Mouse (Mus musculus) liver, embryonic 11.5 days (tissue): ENCODE results near the gene Zc3h18. TPM values are rescaled to one million over a fixed set of nuclear protein-coding genes. Genes with fewer than 3 reads are reported as not detected.

Source experiments
- ATAC-seq: fragments of 200-750 bp; cut with Nextera tagmentation; replicated peaks from 2 replicates; pipeline ENCODE4 v1.8.0; 2017; ENCODE audit warnings: moderate number of reproducible peaks, mild to moderate bottlenecking, moderate TSS enrichment, moderate library complexity; ENCODE audit not compliant: low FRiP score
- DNase-seq: peaks from one replicate; pipeline ENCODE4 v3.0.0-alpha.2; 2017; ENCODE audit warnings: low spot score
- H3K27ac ChIP-seq: fragments of 300-500 bp; sonication (generic); 2 replicates; pipeline ENCODE4 v1.5.1; 2014; ENCODE audit warnings: mild to moderate bottlenecking, low read depth, low read length, control low read depth
- H3K27me3 ChIP-seq: fragments of 300-500 bp; sonication (generic); replicated peaks from 2 replicates; pipeline ENCODE4 v1.6.1; 2014; ENCODE audit warnings: low read length, mixed read lengths; ENCODE audit not compliant: control insufficient read depth, insufficient read depth
- H3K36me3 ChIP-seq: fragments of 300-500 bp; sonication (generic); 2 replicates; pipeline ENCODE4 v1.6.1; 2014; ENCODE audit warnings: mild to moderate bottlenecking, low read length, moderate library complexity, mixed read lengths; ENCODE audit not compliant: control insufficient read depth, insufficient read depth
- H3K4me1 ChIP-seq: fragments of 300-500 bp; sonication (generic); replicated peaks from 2 replicates; pipeline ENCODE4 v1.6.1; 2014; ENCODE audit warnings: low read length, mixed read lengths; ENCODE audit not compliant: control insufficient read depth, insufficient read depth
- H3K4me2 ChIP-seq: fragments of 300-500 bp; sonication (generic); 2 replicates; pipeline ENCODE4 v1.6.1; 2014; ENCODE audit warnings: mild to moderate bottlenecking, control low read depth, moderate library complexity
- H3K4me3 ChIP-seq: fragments of 300-500 bp; sonication (generic); 2 replicates; pipeline ENCODE4 v1.5.1; 2014; ENCODE audit warnings: low read depth, low read length, control low read depth
- H3K9ac ChIP-seq: fragments of 300-500 bp; sonication (generic); 2 replicates; pipeline ENCODE4 v1.6.1; 2014; ENCODE audit warnings: low read depth, low read length, control low read depth
- H3K9me3 ChIP-seq: fragments of 300-500 bp; sonication (generic); 2 replicates; pipeline ENCODE4 v1.6.1; 2016; ENCODE audit warnings: low read length, inconsistent platforms, mixed read lengths; ENCODE audit not compliant: control insufficient read depth
- WGBS: fragments of 180-500 bp; shearing (Covaris S2); extraction: QIAGEN DNeasy Blood & Tissue Kit; methylation state at CpG from one replicate; pipeline ENCODE4 v1.1.7; 2014; 5-methylcytosine and 5-hydroxymethylcytosine counted together
- polyA plus RNA-seq: library from polyadenylated mRNA; unstranded; fragments of >200 nt; fragmentation: Nextera tagmentation; extraction: Ambion mirVana; gene quantifications from 2 replicates; pipeline ENCODE4 v1.2.1, GENCODE M21; 2014

Gene Zc3h18
- polyA plus RNA-seq, 1 experiment from 2014 or later = 44.2 TPM

DNA sequence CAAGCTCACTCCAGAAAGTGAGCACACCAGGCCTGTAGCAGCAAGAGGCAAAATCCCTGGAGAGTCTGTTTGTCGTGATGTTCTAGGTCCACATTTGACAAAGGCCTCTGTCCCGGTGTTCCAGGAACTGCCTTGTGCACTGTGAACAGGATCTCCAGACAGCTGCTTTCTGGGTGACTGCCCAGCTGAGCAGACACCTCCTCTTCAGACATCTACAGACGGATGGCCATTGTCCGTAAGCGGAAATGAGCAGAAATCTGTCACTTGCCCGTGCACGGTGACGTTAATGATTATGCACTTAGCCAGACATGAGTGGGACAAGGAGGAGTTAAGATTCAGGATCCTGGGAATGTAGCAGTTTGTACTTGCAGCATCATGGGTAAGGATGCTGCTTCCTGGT, 22.3 kb upstream of the Zc3h18 start:
- WGBS = 88% methylated on average over 8 of the region's 8 CpGs
- no peak for DNase-seq
- H3K4me3 ChIP-seq = no peak overlapping the region
- no peaks in the 10 kb centered on the region for H3K9me3 ChIP-seq
- H3K9ac ChIP-seq = no peak overlapping the region
- no peak overlapping the region for H3K27ac ChIP-seq
- no peak for ATAC-seq
- H3K4me1 ChIP-seq = peaks cover 20% of the 10 kb centered on the region
- no peak overlapping the region for H3K4me2 ChIP-seq
- no peaks in the 10 kb centered on the region for H3K36me3 ChIP-seq
- H3K27me3 ChIP-seq = peaks cover 12% of the 10 kb centered on the region

DNA sequence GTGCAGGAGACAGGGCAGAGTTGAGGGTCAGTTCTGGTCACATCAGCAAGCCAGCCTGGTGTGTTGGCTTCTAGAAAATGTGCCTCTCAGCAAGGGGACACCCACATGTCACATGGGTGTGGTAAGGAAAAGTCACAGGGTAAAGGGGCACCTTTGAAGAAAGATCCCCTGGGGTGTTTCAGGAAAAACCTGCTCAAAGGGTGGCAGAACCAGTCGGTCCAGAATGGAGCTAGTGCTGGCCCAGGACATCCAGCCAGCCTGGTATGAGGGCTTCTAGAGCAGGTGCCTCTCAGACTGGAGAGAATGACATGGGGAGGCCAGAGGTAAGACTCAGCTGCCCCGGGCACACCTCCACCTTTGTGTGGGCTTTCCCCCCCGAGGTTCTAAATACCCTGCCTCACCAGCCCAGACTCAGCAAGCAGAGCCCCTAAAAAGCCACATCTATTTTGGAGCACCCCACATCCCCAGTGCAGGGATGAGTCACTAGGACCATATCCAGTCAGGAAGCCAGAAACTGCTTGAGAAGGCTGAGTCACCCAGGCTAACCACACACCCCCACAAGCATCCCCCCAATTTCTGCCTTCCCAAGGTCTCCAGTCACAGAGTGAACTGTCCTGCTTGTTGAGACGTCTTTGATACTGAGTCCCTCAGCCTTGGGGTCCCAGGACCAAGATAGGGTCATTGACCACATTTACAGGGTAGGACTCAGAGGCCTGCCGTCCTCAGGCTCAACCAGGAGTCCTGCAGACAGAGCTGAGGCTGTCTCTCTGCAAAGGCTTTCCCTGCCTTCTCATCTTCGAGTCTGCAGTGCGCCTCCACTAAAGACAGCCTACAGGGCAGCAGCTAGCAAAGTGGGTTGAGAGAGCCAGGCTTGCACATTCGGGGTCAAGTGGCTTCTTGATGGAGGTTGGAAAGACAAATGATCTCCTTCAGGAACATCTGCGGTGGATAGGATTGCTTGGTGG, 20.5 kb upstream of the Zc3h18 start:
- Histone ChIP-seq H3K4me3 (no peak overlapping the region), H3K27me3 (peaks cover 14% of the 10 kb centered on the region), H3K27ac (no peak overlapping the region), H3K9ac (no peak overlapping the region), H3K9me3 (no peaks in the 10 kb centered on the region), H3K4me2 (no peak overlapping the region), H3K4me1 (peaks cover 3% of the 10 kb centered on the region; the same call in 1 of the 2 replicates), H3K36me3 (no peaks in the 10 kb centered on the region)
- ATAC-seq (no peak), DNase-seq (no peak)
- 62% methylated on average over 9 of the region's 9 CpGs for WGBS

DNA sequence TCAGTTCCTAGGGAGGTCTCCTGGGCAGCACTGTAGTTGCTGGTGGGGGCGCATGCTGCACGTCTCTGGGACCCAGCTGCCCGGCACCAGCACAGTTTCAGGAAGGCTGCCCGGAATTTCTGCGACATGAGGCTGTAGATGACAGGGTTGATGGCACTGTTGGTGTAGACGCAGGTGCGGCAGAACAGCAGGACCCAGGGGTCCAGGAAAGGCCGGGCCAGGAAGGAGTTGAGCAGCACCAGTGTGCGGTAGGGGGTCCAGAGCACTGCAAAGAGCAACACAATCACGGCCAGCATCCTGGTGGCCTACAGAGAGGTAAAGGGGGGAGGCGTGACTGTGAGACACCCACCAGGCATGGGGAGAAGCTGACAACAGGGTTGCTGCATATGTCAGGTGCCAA, 19.2 kb upstream of the Zc3h18 start:
- no peaks in the 10 kb centered on the region; the same call in 1 of the 2 replicates for H3K4me1 ChIP-seq
- H3K36me3 ChIP-seq = no peaks in the 10 kb centered on the region
- H3K27me3 ChIP-seq = peaks cover 17% of the 10 kb centered on the region
- DNase-seq = no peak
- no peak overlapping the region for H3K4me3 ChIP-seq
- WGBS = 66% methylated on average over 11 of the region's 11 CpGs
- ATAC-seq = no peak
- no peak overlapping the region for H3K27ac ChIP-seq
- H3K9me3 ChIP-seq = no peaks in the 10 kb centered on the region
- H3K4me2 ChIP-seq = no peak overlapping the region
- no peak overlapping the region for H3K9ac ChIP-seq

DNA sequence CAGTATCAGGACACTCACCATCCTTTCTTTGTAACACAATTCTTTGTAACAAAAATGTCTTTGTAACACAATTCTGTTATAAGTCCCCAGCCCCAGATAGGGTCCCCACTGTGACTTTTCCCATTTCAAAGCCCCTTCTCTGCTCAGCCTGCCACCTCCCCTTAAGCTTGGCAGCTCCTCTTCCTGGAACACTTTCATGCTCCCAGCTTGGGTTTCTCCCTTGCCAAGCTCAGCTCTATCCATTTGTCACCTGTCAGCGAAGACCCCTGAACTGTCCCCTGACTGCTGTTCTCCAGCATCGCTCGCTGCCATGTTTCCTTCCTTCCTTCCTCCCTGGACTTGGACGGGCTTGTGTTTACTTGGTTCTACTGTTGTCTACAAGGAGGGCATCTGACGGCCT, 18.8 kb upstream of the Zc3h18 start:
- Histone ChIP-seq H3K4me2 (no peak overlapping the region), H3K9me3 (no peaks in the 10 kb centered on the region), H3K27me3 (peaks cover 21% of the 10 kb centered on the region), H3K27ac (no peak overlapping the region), H3K9ac (no peak overlapping the region), H3K36me3 (no peaks in the 10 kb centered on the region), H3K4me3 (no peak overlapping the region), H3K4me1 (no peaks in the 10 kb centered on the region)
- DNase-seq (no peak), ATAC-seq (no peak)
- 65% methylated on average over 5 of the region's 5 CpGs for WGBS

DNA sequence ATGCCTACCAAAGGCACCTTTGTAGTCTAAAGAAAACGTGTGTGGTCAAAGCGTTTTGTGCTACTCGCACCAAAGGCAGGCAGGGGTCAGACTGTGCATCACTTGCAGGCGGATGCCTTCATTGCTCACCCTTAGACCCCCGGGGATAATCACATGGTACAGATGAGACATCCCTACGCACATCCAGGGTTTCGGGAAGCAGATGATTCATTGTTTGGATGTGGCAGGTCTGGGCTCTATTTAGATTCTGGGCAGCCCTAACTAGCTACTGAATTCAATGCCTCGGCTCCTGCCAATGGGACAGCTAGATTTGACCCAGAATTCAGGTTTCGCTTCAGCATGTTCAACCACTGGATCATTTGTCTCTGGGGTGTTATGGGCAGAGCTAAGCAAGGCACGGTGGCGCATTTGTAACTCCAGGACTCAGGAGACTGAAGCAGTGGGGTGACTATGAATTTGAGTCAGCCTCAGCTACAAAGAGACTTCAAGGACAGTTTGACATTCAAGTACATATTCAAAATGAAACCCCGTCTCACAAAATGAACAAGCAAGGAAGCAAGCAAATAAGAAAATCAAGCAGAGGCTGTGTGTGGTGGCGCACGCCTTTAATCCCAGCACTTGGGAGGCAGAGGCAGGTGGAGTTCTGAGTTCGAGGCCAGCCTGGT, 17.2 kb upstream of the Zc3h18 start:
- WGBS = 81% methylated on average over 15 of the region's 15 CpGs
- H3K4me3 ChIP-seq = no peak overlapping the region
- ATAC-seq = no peak
- DNase-seq = no peak
- no peaks in the 10 kb centered on the region for H3K36me3 ChIP-seq
- H3K9ac ChIP-seq = no peak overlapping the region
- peaks cover 18% of the 10 kb centered on the region for H3K27me3 ChIP-seq
- H3K9me3 ChIP-seq = no peaks in the 10 kb centered on the region
- no peaks in the 10 kb centered on the region for H3K4me1 ChIP-seq
- H3K27ac ChIP-seq = no peak overlapping the region
- no peak overlapping the region for H3K4me2 ChIP-seq

DNA sequence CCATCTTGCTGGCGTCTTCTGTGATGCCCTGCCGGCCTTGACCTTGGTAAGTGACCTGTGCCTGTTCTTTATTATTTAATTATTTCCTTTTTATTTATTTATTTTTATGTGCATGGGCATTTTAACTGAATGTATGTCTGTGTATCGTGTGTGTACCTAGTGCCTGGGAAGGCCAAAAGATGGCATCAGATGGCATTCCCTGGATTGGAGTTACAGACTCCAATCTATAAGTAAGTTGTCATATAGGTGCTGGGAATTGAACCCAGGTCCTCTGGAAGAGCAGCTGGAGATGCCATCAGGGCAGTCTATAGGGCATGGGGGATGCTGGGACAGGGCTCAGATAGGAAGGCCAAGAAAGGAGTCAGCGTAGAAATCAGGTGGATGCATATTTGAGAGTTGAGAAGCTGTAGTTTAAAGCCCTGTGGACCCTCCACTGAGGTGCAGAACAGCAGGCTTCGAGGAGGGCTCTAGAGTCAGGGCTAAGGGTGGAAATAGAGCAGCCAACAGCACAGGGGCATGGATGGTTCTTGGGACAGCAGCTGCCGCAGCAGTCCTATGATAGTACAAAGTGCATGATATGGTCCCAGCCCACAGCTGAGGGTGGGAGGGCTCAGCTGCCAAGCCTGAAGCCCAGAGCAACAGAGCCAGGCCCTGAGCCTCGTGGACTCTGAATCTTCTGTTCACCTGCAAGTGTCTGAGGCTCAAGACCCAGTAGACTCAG, 15.6 kb upstream of the Zc3h18 start, which contains the start of gene Trhr2:
TSS of gene Trhr2 (minus strand) at position 51 of the 721 bp plus-strand sequence.
- DNase-seq (no peak), ATAC-seq (no peak)
- H3K4me3 ChIP-seq = no peak within 1 kb of the TSS
- no peaks in the 10 kb centered on the region for H3K9me3 ChIP-seq
- WGBS = 73% methylated on average over 7 of the region's 7 CpGs
- H3K9ac ChIP-seq = no peak within 1 kb of the TSS
- peaks cover 17% of the 10 kb centered on the region for H3K27me3 ChIP-seq
- H3K4me2 ChIP-seq = no peak within 1 kb of the TSS
- H3K4me1 ChIP-seq = no peaks in the 10 kb centered on the region
- no peaks in the 10 kb centered on the region for H3K36me3 ChIP-seq
- no peak within 1 kb of the TSS for H3K27ac ChIP-seq

DNA sequence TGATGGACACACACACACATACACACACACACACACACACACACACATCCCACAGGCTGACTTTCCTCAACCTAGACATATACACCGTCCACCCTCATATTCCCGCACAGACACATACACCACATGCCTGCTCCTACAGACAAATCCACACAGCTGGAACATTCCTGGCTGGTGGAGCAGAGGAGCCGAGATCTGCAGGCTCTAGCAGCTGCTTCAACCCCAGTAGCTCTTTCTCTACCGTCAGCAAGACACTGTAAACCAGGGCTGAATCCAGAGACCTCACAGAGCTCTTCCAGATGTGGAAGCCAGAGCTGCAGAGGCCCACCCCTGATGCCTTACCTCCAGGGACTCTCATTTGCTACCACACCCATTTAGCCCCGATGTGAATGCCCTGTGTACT, 14.1 kb upstream of the Zc3h18 start:
- Histone ChIP-seq H3K27me3 (peaks cover 10% of the 10 kb centered on the region), H3K9me3 (no peaks in the 10 kb centered on the region), H3K27ac (no peak overlapping the region), H3K9ac (no peak overlapping the region), H3K4me2 (no peak overlapping the region), H3K4me1 (no peaks in the 10 kb centered on the region), H3K4me3 (no peak overlapping the region), H3K36me3 (no peaks in the 10 kb centered on the region)
- WGBS = 60% methylated on average over 5 of the region's 5 CpGs
- ATAC-seq (no peak), DNase-seq (no peak)

DNA sequence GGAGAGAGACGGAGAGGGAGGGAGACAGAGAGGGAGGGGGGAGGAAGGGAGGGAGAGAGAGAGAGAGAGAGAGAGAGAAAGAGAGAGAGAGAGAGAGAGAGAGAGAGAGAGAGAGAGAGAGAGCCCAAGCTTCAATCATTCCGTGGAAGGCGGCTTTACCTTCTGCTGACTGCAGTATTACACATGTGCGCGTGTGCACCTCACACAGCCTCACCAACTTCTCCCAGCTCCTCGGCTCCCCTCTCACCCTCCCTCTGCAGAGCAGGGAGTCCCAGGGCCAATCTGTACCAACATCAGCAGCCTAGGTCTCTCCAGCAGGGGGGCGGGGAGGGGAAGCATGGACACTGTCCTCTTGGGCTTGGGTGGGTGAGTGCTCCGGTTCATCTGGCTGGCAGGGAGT, 13.4 kb upstream of the Zc3h18 start:
- Histone ChIP-seq H3K4me1 (no peaks in the 10 kb centered on the region), H3K4me3 (no peak overlapping the region), H3K9ac (no peak overlapping the region), H3K9me3 (no peaks in the 10 kb centered on the region), H3K27ac (no peak overlapping the region), H3K4me2 (no peak overlapping the region), H3K27me3 (peaks cover 9% of the 10 kb centered on the region), H3K36me3 (no peaks in the 10 kb centered on the region)
- no peak for ATAC-seq
- no peak for DNase-seq
- 34% methylated on average over 7 of the region's 8 CpGs for WGBS
